Mouse (Mus musculus) embryonic fibroblast, embryonic 13.5 days (primary cell): ENCODE data around the gene Usp13. TPM values are rescaled to one million over a fixed set of nuclear protein-coding genes. Genes with fewer than 3 reads are reported as not detected.

Source experiments
- H3K27ac ChIP-seq: 2 replicates; pipeline ENCODE4 v1.5.1; 2012; ENCODE audit warnings: low read length, control low read depth, inconsistent platforms; ENCODE audit not compliant: insufficient read depth
- H3K4me1 ChIP-seq: 2 replicates; pipeline ENCODE4 v1.6.1; 2011; ENCODE audit warnings: low read length; ENCODE audit not compliant: control insufficient read depth, insufficient read depth
- H3K4me3 ChIP-seq: 2 replicates; pipeline ENCODE4 v1.5.1; 2011; ENCODE audit warnings: mild to moderate bottlenecking, control low read depth, low read length; ENCODE audit not compliant: insufficient read depth
- CTCF ChIP-seq: IDR thresholded peaks from 2 replicates; pipeline ENCODE4 v1.5.1; 2011; ENCODE audit warnings: mild to moderate bottlenecking, control low read depth, low read length, moderate library complexity, borderline replicate concordance; ENCODE audit not compliant: insufficient read depth
- POLR2A ChIP-seq: IDR thresholded peaks from 2 replicates; pipeline ENCODE4 v1.6.1; 2011; ENCODE audit warnings: low read depth, mild to moderate bottlenecking, control low read depth, low read length, moderate library complexity
- polyA plus RNA-seq: library from polyadenylated mRNA; stranded (reverse); fragments of >200 nt; gene quantifications from 2 replicates; pipeline ENCODE4 v1.2.4, GENCODE M21; 2011; ENCODE audit warnings: low read depth; ENCODE audit not compliant: missing spikeins, insufficient read length

Usp13 gene
- polyA plus RNA-seq, 1 experiment, result 6.5 TPM

- no peak overlapping the region for H3K4me3 ChIP-seq
- TF ChIP-seq CTCF (no peak), POLR2A (no peak)
- no peak overlapping the region for H3K27ac ChIP-seq
Measured at GRCm38 (mm10) chr3:32985141-32985540, 167.8 kb downstream of the Usp13 start.

More at GRCm38 (mm10) chr3:32985141-32985540, 167.8 kb downstream of the Usp13 start:
- no peaks in the 10 kb centered on the region for H3K4me1 ChIP-seq

Other genes starting within 250 kb of the Usp13 start
- gene Gnb4, start 201.0 kb upstream of the Usp13 start, polyA plus RNA-seq, result 31.7 and 44.8 TPM in 2 replicates
- 51.3 and 62.1 TPM in 2 replicates for gene Actl6a, start 111.2 kb upstream of the Usp13 start, polyA plus RNA-seq
- 102 and 125 TPM in 2 replicates for gene Ndufb5, start 80.6 kb upstream of the Usp13 start, polyA plus RNA-seq
- gene Mrpl47, start 79.9 kb upstream of the Usp13 start, polyA plus RNA-seq, result 18.9 and 22.7 TPM in 2 replicates